Mouse (Mus musculus) ZHBTc4 (cell line): ENCODE results near the gene Olfr568.

Source experiments
- DNase-seq: peaks from one replicate; pipeline ENCODE4 v3.0.0-alpha.2; 2011; ENCODE audit warnings: low read depth, low spot score

The Olfr568 gene

GRCm38 (mm10) chr7:102876822-102877221 lies at the start of gene Olfr568:
Gene Olfr568, plus strand, starts transcription at chr7:102877122.
- no peak for DNase-seq

- no peak for DNase-seq
These were observed 21.1 kb upstream of the Olfr568 start for GRCm38 (mm10) chr7:102855807-102856206.

GRCm38 (mm10) chr7:102858665-102859064 lies 18.3 kb upstream of the Olfr568 start, which contains the start of gene Olfr566:
Gene Olfr566, minus strand, starts transcription at chr7:102858765.
- DNase-seq = no peak

- DNase-seq = no peak
These were observed 13.9 kb downstream of the Olfr568 start, which contains the start of gene Olfr569 for GRCm38 (mm10) chr7:102890782-102891181. Gene Olfr569, minus strand, starts transcription at chr7:102890882.

- no peak for DNase-seq
These were observed 38.3 kb downstream of the Olfr568 start for GRCm38 (mm10) chr7:102915261-102915660.

GRCm38 (mm10) chr7:102916405-102916804 lies 39.5 kb downstream of the Olfr568 start:
- no peak for DNase-seq

GRCm38 (mm10) chr7:102917032-102917875 lies 40.3 kb downstream of the Olfr568 start, which contains the start of gene Olfr571:
Gene Olfr571, minus strand, starts transcription at chr7:102917536.
- DNase-seq = no peak

GRCm38 (mm10) chr7:102919632-102920031 lies 42.7 kb downstream of the Olfr568 start:
- DNase-seq = peak; percentile 70

GRCm38 (mm10) chr7:102924109-102924508 lies 47.2 kb downstream of the Olfr568 start, which contains the start of gene Olfr572:
Gene Olfr572, plus strand, starts transcription at chr7:102924409.
- DNase-seq = no peak

- no peak for DNase-seq
These were observed 50.2 kb downstream of the Olfr568 start for GRCm38 (mm10) chr7:102927105-102927504.
